Mouse (Mus musculus) erythroblast, embryonic 14.5 days (primary cell): ENCODE results near the gene Ifitm6.

Experiments used
- GATA1 ChIP-seq: IDR thresholded peaks from 2 replicates; pipeline ENCODE4 v1.6.1; 2012; ENCODE audit warnings: low read length, inconsistent platforms, mixed read lengths
- TAL1 ChIP-seq: IDR thresholded peaks from 3 replicates; pipeline ENCODE4 v1.6.1; 2012; ENCODE audit warnings: low read length, inconsistent platforms, mixed read lengths

GRCm38 (mm10) chr7:141052016-141052415, 34.3 kb upstream of the Ifitm6 start:
- TF ChIP-seq GATA1 (no peak), TAL1 (no peak)
